Mouse (Mus musculus) inflammation-experienced regulatory T-cells, adult 6 months (primary cell): ENCODE measurements around the gene Fkrp. TPM values are rescaled to one million over a fixed set of nuclear protein-coding genes. Genes with fewer than 3 reads are reported as not detected.
A peak's percentile ranks its signal among the peaks of the same experiment; 100 is the strongest.

ENCODE experiments used
- ATAC-seq: one replicate; pipeline ENCODE4 v1.8.0; 2017
- polyA plus RNA-seq, 3 experiments: library from polyadenylated mRNA; unstranded; fragments of 100-300 nt; shearing (Covaris generic); gene quantifications; one replicate each; pipeline ENCODE4 v1.2.1; 2017

Gene Fkrp
- polyA plus RNA-seq, 3 experiments from 2014 or later, result 5.7 to 9.6 (median 8.9) TPM

DNA sequence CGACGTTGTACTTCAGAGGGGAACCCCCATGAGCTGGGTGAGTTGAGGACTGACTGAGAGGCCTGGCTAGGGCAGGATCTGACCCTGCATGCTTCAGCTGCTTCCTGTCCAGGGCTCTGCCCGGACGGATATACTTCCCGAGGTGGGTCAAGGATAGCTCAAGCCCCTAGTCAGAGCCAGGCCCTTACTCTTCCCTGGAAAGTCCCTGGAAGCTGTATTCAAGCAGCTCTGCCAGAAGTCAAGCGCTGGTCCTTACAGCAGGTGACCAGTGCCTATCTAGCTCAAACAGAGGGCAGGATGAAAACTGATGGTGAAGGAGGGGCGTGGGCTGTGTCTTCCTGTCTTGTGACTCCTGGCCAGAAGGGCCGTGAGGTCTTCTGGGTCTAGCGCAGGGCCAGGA is 13.9 kb upstream of the Fkrp start:
- ATAC-seq, result no peak

DNA sequence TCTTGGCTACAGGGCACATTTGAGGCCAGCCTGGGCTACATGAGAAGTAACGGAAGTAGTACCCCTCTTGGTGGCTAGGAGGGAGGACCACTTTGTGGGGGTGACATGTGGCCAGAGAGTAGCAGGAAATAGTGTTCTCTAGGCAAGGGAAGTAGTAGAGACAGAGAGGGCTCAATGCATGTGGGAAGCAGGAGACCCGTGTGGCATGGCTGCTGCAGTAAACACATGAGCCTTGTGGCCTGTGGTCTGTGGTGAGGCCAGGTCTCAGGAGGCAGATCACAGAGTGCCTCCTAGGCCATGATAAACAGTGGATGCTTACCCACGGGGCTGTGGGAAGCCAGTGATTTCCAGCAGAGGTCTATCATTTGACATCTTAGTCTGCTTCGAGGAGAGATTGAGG is 10.7 kb upstream of the Fkrp start:
- peak; percentile 23 for ATAC-seq

DNA sequence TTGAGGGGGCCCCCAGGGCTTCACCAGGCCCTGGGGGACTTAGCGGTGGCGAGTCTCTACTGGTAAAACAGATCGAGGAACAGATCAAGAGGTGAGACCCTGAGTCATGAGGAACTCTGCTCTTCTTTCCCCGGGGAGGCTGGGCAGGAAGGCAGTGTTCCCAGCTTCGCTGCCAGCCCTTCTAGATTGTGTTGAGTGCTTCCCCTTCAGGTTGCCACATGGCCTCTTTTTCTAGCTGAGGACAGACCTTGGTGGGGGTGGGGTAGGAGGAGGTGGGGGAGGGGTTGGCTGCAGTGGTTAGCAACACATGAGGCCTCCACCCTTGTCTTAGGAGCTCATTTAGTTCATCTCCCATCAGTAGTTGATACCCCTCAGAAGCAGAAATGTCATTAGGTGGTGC is 10.0 kb upstream of the Fkrp start:
- ATAC-seq, result no peak

DNA sequence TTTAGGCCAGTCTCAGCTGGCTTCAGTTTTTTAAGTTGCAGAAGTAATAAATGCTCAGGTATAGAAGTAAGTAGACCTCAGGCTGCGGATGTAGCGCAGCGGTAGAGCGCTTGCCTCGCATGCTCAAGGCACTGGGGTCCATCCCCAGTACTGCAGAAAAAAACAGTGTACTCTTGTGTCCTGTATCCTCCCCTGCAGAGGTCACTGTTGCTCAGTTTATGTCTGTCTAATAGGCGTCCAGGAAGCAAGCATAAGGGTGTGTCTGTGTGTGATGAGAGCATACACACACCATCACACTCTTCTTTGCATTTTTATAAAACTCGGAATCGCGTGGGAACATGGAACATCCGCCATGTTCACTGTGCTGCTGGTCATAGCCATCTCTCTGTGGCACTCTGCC is 9.3 kb upstream of the Fkrp start:
- ATAC-seq, result peak; percentile 95

DNA sequence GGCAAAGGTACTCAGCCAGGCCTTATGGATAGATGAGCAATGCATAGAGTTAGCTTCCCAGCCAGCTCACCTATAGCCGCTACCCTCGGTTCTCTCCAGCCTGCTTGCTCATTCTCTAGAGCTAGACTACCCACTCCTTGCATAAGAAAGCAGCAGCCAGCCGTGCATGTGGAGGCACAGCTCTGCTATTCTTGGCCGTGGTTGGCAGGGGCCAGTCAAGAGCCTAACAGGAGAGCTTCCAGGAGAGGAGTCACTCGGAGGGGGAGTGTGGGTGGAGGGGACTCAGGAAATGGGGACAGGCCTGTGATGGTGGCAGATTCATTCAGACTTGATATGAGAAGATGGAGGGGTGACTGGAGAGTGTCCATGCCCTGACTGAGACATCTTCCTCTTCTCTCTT is 7.2 kb upstream of the Fkrp start:
- ATAC-seq, result no peak

DNA sequence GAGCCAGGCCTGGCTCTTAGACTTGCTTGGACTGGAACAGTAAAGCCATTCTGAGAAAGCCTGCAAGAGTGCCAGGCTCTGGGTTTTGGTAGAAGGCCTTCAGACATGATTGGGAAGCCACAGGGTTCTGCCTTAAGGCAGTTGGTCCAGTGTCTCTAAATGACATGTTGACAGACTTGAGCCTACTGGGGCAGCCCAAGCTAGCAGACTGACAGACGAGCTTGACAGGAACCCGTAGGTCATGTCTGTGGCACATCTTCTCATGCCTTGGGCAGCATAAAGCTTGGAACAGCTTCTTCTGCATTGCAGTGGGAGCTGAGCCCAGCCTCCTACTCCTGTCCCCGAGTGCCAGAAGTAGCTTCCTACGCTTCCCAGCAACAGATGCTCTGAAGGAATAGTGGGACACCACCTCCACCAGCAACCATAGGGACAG is 5.2 kb upstream of the Fkrp start:
- ATAC-seq, result no peak

DNA sequence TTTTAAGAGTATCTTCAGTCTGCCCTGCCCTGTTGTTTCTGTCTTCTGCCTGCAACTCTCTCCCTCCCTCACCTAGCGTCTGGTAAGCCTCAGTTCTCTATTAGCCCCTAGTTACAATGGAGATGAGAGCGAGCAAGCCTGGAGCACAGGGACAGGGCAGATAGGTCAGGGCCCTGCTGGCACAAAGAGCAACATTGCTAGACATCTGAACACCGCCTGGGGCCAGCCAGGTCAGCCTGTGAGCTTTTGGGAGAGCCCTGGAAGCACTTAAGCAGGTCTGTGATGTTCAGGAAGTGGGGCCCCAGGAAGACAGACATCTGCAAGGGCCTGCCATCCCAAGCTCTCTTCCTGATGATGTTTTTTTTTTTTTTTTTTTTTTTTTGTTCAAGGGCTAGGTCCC is 4.6 kb upstream of the Fkrp start:
- no peak for ATAC-seq

DNA sequence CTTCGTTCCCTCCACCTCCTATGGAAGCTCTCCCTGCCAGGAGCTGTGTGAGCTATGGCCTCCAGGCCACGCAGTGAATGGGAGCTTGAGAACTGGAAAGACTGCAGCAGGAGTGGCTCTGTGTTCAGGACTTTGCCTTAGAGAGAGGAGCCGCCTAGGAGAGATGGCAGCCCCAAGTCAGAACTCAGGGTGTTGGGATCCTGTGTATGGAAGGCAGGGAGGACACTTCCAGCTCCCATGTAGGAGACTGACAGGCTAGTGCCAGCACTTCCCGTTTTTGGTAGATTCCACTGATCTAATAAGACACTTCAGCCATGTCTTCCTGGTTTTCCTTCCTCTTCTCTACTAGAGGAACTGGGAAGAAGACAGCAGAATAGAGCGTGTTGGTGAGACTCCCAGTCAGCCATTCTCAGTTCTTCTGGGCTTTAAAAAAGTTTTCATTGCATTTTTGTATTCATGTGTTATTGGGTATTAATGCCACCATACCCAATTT is 3.8 kb upstream of the Fkrp start:
- no peak for ATAC-seq

DNA sequence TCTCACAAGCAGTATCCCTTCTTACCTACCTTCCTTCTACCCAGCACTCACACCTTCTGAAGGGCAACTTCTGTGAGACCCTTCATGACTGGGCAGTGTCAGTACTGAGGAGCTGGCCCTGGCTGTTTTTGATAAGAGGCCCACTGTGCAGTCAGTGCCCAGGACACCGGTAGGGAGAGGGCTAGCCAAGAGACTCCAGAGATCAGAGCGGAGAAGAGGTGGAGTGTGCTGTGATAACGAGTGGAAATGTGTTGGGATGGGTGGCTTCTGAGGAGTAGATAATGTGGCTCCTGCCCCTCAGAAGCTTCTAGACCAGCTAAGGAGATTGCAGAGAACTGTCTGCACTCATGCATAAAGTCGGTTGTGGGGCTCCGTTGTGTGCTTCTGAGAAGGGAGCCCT is 3.3 kb upstream of the Fkrp start:
- ATAC-seq, result no peak

DNA sequence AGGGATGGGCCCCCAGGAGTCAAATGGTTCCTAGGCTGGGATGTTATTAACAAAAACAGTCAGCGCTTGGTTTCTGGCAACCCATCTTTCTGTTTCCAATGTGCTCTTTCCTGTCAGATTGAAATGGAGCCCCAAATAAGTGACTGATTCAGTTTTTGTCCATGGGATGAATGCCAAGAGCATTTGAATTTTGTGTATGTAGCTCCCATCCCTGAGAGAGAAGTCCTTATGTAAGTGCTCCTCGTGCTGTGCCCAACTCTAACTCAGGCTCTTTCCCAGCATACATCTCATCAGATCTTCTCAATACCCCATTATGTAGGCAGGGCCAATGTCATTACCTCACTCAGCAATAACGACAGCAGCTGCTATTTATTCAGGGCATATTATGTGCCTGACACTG is 1.2 kb upstream of the Fkrp start:
- no peak for ATAC-seq

DNA sequence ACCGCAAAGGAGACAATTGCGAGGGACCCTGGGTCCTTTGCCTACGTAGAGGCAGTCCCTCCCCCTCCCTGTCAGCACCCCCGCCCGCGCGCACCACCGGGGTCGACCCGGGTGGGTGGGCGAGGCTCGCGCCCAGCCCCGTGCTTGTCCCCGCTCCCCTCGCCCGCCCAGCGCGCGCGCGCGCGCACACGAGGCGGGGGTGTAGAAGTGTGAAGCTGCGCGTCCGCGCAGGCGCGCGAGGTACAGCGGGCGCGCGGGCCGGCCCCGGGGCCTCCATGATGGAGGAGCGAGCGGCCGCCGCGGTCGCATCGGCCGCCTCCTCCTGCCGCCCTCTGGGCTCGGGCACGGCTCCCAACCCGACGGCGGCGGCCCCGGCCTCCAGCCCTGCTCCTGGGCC is 456 bp downstream of the Fkrp start:
- peak; percentile 80 for ATAC-seq

DNA sequence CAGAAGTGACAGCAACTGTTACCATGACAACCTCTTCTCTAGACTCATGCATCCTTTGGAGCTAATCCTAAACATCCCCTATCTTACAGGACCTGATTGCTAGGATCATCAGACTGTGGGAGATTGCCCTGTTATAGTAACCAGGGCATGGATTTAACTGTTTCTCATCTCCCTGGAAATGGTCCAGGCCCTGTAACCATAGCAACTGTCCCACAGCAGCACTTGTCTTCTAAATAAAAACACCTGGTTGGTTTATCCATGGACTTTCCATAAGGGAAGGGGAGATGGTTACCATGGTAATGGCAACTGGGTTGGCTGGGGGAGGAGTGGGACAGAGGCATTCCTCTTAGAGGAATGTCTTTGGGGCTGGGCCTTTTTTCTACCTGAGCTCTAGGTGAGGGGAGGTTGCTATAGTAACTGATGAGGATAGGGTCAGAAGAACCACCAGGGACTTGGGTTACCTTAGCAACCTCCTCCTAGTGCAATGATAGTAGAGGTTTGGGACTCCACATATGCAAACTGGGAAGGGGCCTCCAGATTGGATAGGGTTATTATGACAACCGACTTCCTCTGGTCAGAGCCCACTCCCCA is 1.1 kb downstream of the Fkrp start, which contains the start of gene Strn4:
Gene Strn4, plus strand, starts transcription at position 539 of the 591 bp plus-strand sequence.
- no peak for ATAC-seq

DNA sequence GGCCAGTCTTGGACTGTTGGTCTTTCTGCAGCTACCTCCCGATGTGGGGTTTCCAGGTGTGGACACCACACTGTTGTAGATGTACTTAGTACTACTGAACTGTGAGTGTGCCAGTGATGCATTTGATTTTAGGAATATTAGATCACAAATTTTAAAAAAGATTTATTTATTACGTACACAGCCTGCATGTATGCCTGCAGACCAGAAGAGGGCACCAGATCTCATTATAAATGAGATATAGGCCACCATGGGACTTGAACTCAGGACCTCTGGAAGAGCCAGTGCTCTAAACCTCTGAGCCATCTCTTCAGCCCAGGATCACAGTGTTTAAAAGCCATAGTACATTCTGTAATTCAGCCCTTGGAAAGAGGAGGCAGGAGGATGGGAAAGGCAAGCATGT is 4.0 kb downstream of the Fkrp start:
- ATAC-seq, result no peak

DNA sequence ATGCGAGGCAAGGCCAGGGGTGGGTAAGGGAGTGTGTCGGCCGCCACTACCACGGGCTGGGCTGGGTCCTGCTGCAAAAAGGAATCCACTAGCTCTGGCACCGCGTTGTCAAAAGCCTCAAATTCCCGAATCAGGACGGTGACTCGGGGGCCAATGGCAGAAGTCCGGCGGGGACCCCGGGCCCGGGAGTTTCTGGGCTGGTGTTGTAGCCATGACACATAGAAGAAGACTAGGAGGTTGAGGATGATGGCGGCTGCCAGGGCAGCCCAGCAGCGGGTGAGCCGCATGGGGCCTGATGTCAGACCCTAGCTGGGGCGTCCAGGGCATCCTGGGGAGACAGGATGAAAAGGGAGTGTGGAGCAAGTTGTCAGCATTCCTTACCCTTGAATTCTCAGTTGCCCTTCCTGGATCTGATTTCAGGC is 4.9 kb downstream of the Fkrp start:
- no peak for ATAC-seq

DNA sequence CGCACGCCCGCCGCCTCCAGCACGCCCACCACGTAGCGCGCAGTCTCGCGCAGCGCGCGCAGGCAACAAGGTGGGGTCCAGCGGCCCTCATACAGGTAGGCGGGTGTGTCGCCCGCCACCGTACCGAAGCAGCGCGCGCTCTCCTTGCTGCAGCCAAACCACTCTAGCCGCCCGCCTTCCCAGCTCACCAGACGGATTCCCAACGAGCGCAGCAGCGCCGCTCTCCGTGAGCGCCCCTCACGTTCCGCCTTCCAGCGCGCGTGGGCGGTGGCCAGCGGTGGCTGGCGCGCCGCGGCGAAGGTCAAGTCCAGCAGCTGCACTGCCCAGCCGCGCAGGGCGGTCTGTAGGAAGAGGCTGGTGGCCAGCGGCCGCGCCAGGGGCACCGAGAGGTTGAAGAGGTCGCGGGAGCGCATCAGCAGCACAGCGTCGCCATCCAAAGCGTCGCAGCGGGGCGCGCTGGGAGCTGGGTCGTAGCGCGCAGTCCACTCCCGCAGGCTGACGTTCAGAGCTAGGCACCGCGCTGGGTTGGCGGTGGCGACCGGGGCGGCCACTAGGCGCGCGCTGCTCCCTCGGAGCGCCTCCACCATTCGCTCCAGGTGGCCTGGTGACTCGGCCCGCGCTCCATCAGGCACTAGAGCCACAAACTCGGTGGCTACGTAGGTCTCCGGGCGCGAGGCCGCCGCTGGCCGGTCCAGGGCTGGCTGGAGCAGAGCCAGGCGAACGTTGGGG is 5.4 kb downstream of the Fkrp start:
- ATAC-seq, result no peak

DNA sequence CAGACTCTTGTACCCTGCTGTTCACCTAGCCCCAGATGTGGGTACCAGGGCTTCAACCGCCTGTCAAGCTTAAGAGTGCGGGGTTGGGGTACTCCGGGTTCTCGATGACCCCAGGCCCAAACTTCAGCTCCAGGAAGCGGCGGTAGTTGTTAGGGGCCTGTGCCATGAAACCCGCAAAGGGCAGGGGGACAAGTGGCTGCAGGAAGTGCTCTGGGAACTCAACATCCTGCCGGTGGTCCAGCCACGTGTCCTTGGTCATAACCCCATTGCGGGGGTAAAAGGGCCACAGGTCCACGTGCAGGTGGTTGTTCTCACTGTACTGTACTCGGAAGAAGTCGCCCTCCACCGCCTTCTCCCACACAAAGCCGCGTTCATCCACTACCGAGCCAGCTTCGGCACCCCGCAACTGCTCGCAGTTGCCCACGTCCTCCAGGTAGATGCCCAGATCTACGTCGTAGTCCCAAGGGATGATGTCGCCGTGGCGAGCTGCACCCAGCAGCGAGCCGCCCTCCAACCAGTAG is 6.1 kb downstream of the Fkrp start:
- ATAC-seq, result no peak

DNA sequence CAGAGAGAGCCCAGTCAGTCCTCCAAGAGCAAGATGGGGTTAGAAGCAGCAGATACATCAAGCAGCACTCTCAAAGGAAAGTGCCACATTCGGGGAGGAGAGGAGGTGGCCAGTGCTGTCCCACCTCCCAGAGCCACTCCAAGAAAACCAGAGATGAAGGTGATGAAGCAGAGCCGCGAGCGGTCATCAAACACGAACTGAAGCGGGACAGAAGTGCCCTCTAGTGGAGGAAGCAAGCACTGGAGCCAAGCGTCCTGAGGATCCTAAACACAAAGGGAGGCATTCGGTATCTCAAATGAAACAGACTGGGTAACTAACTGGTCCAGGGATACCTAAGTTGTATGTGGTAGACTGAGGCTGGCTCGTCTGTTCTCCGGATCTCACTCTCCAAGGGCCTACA is 6.8 kb downstream of the Fkrp start:
- no peak for ATAC-seq

DNA sequence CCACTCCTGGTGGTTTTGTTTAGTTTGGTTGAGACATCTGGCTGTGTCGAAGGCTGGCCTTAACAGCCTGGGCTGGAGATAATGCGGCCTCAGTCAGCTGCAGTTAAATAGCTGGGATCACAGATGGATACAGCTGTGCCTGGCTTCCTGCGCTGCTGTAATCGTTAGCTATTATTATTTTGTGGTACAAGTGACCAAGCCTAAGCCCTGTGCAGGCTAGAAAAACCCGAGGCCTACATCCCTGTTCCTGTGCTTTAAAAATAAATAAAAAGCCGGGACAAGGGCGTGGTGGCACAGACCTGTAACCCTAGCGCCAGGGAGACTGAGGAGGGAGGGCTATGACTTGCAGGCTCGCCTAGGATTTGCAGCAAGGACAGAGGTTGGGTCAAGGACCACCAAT is 7.9 kb downstream of the Fkrp start:
- ATAC-seq, result no peak

DNA sequence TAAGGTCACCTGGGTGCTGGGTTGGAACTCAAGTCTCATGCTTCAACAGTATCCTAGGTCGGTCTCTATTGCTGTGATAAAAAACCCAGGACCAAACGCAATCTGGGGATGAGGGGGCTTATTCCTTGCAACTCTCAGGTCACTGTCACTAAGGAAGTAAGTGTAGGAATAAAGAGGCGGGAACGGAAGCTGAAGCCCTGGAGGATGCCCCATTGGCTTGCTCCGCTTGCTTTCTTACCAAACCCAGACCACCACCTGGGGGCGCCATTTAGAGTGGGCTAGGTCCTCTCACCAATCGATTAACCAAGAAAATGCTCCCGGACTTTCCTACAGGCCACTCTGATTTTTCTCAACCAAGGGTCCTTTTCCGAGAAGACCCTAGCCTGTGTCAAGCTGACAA is 8.6 kb downstream of the Fkrp start:
- no peak for ATAC-seq

DNA sequence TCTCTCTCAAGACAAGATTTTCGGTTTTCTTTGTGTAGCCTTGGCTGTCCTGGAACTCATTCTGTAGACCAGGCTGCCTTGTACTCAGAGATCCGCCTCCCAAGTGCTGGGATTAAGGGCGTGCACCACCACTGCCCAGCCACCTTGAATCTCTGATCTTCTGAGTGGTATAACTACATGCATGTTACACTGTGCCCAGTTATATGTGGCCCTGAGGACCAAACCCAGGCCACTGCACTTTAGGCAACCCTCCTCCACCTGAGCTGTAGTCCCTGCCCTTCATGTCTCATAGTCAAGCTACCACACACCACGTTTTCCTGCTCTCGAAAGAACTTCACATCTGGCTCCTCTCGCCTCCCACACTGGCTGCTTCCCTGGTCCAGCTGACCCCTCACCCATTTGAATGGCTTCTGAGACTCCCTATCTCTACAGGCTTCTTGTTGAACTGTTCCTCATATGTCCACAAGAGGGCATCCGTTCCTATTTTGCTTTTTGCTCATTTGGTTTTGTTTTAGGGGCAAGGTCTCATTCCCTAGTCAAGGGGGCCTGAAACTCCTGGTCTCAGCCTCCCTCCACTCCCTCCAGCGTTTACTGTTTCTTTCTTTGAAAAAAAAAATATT is 12.0 kb downstream of the Fkrp start:
- ATAC-seq, result no peak

DNA sequence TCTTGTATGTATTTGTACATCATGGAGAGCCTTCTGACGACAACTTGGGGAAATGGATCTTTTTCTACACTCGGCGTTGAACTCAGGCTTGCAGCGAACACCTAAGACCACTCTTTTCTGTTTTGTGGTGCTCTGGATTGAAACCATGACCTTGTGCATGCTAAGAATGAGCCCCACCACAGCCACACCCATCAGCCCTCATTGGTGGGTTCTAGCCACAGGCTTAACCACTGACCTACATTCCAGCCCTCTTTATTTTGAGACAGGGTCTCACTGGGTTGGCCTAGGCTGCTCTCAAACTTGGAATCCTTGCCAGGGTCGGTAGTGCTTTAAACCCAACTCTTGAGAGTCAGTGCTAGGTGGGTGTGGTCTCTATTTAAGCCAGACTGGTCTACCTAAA is 21.6 kb downstream of the Fkrp start:
- no peak for ATAC-seq

DNA sequence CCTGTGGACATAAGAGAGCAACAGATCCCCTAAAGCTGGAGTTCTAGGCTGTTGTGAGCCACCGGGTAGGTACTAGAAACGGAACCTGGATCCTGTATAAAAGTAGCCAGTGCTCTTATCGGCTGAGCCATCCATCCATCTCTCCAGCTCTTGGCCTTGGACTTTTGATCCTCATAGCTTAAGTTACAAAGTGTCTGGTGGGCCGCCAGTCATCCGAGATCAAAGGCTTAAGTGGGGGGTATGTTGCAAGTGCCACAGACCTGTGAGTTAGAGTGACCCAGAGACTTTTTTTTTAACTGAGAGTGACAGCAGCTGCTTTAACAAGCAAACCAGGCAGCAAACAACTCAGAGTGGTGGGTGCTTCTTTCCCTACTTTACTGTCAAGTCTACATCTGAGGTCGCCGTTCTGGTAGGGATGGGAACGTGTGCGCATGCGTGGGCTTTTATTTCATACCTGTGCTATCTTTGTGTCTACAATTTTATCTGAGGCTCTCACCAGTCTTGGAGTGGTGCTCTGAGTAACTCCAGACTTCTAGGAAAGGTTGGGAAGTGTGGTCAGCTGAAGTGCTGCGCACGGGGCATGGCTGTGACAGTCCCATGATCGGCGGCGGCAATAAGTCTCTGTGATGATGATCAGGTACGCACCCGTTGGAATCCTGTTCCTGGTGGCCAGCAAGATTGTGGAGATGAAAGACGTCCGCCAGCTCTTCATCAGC is 23.4 kb downstream of the Fkrp start:
- ATAC-seq, result no peak

DNA sequence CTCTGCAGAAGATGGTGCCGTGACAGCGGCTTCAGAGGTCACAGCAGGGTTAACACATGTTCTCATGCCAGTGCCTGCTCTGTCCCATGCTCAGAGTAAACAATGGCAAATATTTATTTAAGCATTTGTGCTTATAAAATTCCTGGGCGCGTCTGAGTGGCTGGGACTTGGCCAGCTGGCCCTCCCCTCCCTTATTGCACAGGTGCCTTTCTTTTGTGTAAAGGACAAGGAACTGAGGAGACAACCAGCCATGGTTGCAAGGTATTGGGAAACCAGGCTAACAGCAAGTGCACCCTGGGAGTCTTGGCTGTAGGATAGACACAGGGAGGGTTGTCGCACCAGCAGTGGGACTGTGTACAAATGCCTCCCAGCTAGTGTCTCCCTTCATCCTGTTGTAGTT is 24.2 kb downstream of the Fkrp start:
- ATAC-seq, result no peak
